Mouse (Mus musculus) small intestine, adult 2 months (tissue): ENCODE data around the gene Mgat4c.

Source experiments
- CTCF ChIP-seq: fragments of 200-500 bp; IDR thresholded peaks from 2 replicates; pipeline ENCODE4 v1.5.1; 2012; ENCODE audit warnings: low read depth, mild to moderate bottlenecking, control low read depth, inconsistent platforms, low read length, moderate library complexity, mixed read lengths; ENCODE audit not compliant: insufficient replicate concordance, insufficient read length; ENCODE audit errors: extremely low read depth
- POLR2A ChIP-seq: fragments of 200-500 bp; IDR thresholded peaks from 2 replicates; pipeline ENCODE4 v1.6.1; 2012; ENCODE audit warnings: low read depth, mild to moderate bottlenecking, control low read depth, inconsistent platforms, low read length, moderate library complexity

GRCm38 (mm10) chr10:102238558-102239211 is 557.4 kb downstream of the Mgat4c start:
- TF ChIP-seq CTCF, result no peak
- TF ChIP-seq POLR2A, result no peak
